Mouse (Mus musculus) testis, adult 2 months (tissue): ENCODE results near the gene Stradb. TPM values are rescaled to one million over a fixed set of nuclear protein-coding genes. Genes with fewer than 3 reads are reported as not detected.

ENCODE experiments used
- H3K27ac ChIP-seq: fragments of 200-500 bp; 2 replicates; pipeline ENCODE4 v1.5.1; 2012; ENCODE audit warnings: low read depth, low read length; ENCODE audit not compliant: control insufficient read depth, insufficient read depth
- H3K27me3 ChIP-seq: fragments of 200-500 bp; 2 replicates; pipeline ENCODE4 v1.6.1; 2012; ENCODE audit warnings: mild to moderate bottlenecking, low read length, moderate library complexity; ENCODE audit not compliant: control insufficient read depth, insufficient read depth
- H3K36me3 ChIP-seq: fragments of 200-500 bp; 2 replicates; pipeline ENCODE4 v1.6.1; 2012; ENCODE audit warnings: mild to moderate bottlenecking, low read length; ENCODE audit not compliant: control insufficient read depth, insufficient read depth
- H3K4me1 ChIP-seq: fragments of 200-500 bp; 2 replicates; pipeline ENCODE4 v1.6.1; 2012; ENCODE audit warnings: low read length; ENCODE audit not compliant: control insufficient read depth, insufficient read depth
- H3K4me3 ChIP-seq: fragments of 200-500 bp; 2 replicates; pipeline ENCODE4 v1.5.1; 2012; ENCODE audit warnings: low read depth, mild to moderate bottlenecking, low read length, moderate library complexity, mixed read lengths; ENCODE audit not compliant: control insufficient read depth
- CTCF ChIP-seq: fragments of 200-500 bp; IDR thresholded peaks from 2 replicates; pipeline ENCODE4 v1.5.1; 2012; ENCODE audit warnings: low read depth, mild to moderate bottlenecking, inconsistent platforms, low read length, moderate library complexity; ENCODE audit not compliant: control insufficient read depth, insufficient read depth, insufficient replicate concordance
- POLR2A ChIP-seq: fragments of 200-500 bp; IDR thresholded peaks from 2 replicates; pipeline ENCODE4 v1.6.1; 2012; ENCODE audit warnings: low read depth, mild to moderate bottlenecking, inconsistent platforms, low read length, moderate library complexity; ENCODE audit not compliant: control insufficient read depth
- polyA plus RNA-seq: library from polyadenylated mRNA; depleted of rRNA; stranded (reverse); fragments of >200 nt; gene quantifications from 2 replicates; pipeline ENCODE4 v1.2.3, GENCODE M21; 2012

The Stradb gene
- polyA plus RNA-seq, 1 experiment: 11.6 TPM

DNA sequence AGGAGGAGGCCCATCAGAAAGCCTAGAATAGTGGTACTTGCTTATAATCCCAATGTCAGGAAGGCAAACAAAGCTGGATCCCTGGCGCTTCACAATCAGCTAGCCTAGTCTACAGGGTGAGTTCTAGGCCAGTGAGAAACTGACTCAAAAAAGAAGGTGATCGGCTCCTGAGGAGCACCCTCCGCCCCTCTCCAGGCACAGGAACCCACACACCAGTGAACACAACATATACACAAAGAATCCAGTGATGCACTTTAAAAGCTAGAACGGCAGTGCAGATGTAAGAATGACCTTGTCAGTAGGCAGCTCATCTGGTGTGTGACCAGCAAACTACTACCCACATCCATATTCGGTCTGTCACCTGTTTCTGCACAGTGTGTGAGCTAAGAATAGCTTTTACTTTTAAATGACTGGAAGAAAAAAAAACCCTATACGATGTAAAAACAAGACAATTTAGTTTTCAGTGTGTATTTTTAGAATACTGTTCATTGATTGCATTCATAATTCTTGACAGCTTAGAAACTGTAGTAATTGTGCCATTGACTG, 23.7 kb upstream of the Stradb start:
- Histone ChIP-seq H3K4me3 (no peak overlapping the region), H3K36me3 (no peaks in the 10 kb centered on the region; the same call in 1 of the 2 replicates), H3K4me1 (no peaks in the 10 kb centered on the region), H3K27me3 (no peaks in the 10 kb centered on the region), H3K27ac (no peak overlapping the region)
- TF ChIP-seq POLR2A (no peak), CTCF (no peak)

DNA sequence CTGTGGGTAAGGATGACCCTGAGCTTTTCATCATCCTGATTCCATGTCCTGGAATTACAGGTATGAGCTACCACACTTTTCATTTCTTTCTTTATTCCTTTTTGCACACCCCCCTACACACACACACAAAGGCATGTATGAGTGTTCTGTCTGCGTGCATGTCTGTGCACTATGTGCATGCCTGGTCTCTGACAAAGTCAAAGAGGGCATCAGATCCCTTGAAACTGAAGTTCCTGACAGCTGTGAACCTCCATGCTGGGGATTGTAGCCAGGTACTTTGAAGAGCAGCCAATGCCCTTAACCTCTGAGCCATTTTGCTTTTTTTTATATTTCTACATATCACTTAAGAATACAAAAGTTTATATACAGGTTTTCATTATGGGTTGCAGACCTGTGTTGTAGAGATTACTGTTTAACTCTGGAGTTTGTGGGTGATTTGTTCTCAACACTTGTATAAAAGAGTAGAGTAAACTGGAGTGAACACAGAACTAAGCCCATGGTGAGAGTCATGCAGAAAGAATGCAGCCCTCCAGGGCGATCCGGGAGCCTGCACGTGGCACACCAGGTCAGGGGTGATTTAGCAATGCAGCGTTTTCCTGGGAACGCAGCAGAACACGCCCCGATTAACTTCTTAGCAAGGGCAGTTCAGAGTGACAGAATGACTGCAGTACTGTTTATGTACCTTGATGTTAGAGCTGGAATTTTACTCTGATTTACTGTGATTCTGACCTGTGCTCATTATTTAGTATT, 22.2 kb upstream of the Stradb start:
- Histone ChIP-seq H3K4me1 (no peaks in the 10 kb centered on the region), H3K36me3 (no peaks in the 10 kb centered on the region), H3K27me3 (no peaks in the 10 kb centered on the region), H3K4me3 (no peak overlapping the region), H3K27ac (no peak overlapping the region)
- no peak for TF ChIP-seq POLR2A
- TF ChIP-seq CTCF: no peak

DNA sequence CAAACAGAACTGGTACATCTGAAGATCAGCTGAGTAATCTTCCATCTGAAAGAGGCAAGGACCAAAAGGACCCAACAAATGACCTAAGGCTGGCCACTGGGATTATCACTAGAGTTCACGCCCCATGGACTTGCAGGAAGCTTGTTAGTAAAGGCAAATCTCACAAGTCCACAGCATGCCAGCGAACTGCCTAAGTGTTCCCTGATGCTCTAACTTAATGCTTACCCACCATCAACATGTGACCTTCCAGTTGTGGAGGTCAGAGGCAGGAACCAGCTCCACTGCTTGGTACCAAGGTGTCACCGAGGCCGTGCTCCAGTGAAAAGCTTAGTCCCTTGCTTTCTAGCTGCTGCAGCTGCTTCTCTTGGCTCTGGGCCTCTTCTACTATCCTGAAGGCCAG, 21.5 kb upstream of the Stradb start:
- Histone ChIP-seq H3K27ac (no peak overlapping the region), H3K36me3 (no peaks in the 10 kb centered on the region), H3K27me3 (no peaks in the 10 kb centered on the region), H3K4me1 (no peaks in the 10 kb centered on the region), H3K4me3 (no peak overlapping the region)
- TF ChIP-seq POLR2A (no peak), CTCF (no peak)

DNA sequence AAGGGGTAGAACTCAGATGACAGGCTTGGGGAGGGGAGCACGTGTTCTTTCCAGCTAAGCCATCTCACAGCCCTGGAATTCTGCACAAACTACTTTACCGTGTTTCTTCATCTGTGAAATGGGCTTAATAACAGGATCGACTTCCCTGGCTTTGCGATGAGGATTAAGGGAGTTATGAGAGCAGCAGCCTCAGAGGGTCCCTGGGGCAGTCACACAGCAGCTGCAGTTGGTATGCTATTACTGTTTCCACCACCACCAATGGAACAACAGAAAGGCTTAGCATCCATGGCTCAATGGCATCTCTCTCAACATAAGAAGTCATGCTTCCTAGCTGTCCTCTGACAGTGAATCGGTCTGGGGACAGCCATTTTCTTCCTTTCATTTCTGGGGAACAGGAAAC, 20.8 kb upstream of the Stradb start:
- Histone ChIP-seq H3K4me3 (no peak overlapping the region), H3K36me3 (no peaks in the 10 kb centered on the region), H3K27me3 (no peaks in the 10 kb centered on the region), H3K27ac (no peak overlapping the region), H3K4me1 (no peaks in the 10 kb centered on the region)
- TF ChIP-seq POLR2A (no peak), CTCF (no peak)

DNA sequence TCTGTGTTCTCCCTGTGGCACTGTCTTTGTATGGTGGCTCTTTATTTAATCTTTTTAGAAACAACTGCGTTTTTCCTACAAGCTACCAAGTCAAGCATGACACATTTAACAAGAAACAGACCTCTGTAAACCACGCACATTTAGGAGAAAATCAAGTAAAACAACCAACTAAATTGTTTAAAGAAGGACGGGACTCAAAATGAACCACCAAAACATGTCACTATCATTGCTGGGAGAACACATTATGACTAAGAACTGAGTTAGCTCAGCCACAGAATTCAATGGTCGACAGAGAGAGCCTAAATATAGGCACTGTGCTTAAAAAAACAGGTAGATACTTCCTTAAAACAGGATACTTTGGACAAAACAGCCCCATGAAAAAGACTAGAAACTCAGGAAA, 20.3 kb upstream of the Stradb start:
- TF ChIP-seq CTCF (no peak), POLR2A (no peak)
- Histone ChIP-seq H3K4me3 (no peak overlapping the region), H3K4me1 (no peaks in the 10 kb centered on the region), H3K36me3 (no peaks in the 10 kb centered on the region), H3K27me3 (no peaks in the 10 kb centered on the region), H3K27ac (no peak overlapping the region)

DNA sequence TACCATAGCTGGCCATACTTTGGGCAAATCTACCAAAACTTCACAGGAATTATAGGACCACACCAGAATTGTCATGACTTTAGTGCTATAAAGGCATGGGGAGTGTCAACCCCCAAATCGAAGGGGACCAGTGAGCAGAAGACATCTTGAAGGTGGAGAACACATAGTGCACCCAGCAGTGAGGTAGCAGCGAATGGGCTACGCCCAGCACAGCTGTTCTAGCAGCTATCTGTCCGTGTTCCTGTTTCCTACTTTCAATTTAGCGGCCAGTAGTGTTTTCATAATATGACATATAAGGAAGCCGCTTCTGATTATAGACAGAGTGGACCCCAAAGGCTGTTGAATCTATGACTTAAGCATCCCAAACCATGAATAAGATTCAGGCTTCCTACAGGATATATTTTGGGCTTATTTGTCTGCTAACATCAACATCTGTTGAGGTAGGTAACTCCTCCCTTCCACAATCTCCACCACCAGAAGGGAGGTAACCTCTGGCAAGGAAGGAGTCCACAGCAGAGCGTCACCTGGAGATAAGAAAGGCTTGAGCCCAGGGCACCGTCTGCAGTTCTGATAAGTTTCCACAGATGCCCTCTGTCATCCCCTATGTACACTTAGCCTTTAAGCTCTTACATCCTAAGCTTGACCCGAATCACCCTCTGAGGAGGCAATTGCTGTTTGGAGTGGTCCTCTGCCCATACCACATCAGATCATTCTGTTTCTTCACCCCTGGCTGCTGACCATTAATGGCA, 19.5 kb upstream of the Stradb start:
- H3K4me3 ChIP-seq: no peak overlapping the region
- no peaks in the 10 kb centered on the region for H3K4me1 ChIP-seq
- no peak for TF ChIP-seq CTCF
- TF ChIP-seq POLR2A: no peak
- H3K27ac ChIP-seq: no peak overlapping the region
- H3K27me3 ChIP-seq: no peaks in the 10 kb centered on the region
- no peaks in the 10 kb centered on the region for H3K36me3 ChIP-seq

DNA sequence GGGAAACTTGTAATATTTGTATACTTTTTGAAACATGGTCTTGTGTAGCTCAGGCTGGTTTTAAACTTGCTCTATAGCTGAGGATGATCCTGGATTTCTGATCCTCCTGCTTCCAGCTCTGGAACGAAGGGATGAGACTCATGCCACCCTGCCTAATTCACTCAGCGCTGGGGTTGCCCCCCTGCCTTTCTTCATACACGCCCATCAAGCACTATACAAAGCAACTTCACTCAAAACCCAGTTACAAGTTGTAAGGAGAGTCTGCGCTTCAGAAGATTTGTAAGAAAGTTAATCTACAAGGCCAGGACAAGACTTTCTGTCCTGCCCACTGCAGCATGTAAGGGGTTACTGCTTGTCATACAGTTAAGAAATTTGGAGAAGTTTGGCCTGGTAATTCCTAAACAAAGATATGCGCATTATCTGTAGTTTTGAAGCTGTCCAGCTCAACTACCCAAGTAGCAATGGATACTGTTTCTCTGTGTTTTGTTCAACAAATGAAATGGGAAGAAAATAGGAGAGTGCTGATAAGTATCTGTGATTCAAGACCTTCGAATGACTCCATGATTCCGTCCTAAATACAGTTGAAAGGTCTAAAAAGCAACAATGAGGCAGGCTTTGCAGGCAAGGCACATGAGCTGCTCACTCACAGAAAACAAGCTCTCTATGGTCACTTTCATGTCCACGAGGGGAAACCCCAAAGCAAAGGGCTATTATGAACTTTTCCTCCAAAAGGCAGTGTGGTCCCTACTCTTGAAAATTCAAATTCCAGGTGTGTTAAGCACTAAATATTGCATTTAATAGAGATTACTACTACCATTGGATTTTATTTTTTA, 18.5 kb upstream of the Stradb start:
- Histone ChIP-seq H3K27me3 (no peaks in the 10 kb centered on the region), H3K4me1 (no peaks in the 10 kb centered on the region), H3K27ac (no peak overlapping the region), H3K4me3 (no peak overlapping the region), H3K36me3 (no peaks in the 10 kb centered on the region)
- TF ChIP-seq CTCF (no peak), POLR2A (no peak)
